Mouse (Mus musculus) brain, embryonic 18.5 days (tissue): Measurements from ENCODE around the gene Olfr643.
"Not testable (repeated sequence)": the region's sequence is repeated elsewhere in the genome, so short reads cannot be mapped to it uniquely, and the experiment has no call there.

Source experiments
- DNase-seq: peaks from one replicate; pipeline ENCODE4 v3.0.0-alpha.2; 2012; ENCODE audit warnings: low read depth, low spot score

Olfr643 gene

DNA sequence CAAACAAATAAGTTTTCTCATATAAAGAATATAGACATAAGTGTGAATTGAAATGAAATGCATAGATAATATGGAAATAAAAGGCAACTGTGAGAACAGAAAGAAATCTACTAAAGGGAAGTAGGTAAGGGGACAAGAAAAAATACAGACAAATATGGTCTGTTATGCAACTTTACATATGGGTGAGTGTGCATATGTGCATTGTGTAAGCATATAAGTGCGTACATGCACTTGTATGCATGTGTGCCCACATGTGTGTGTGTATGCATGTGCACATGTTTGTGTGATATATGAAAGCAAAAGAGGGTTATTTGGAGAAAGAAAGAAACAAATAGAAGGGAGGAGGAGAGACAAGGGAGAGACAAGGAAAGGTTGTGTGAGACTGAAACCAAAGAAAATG is 118.3 kb downstream of the Olfr643 start:
- DNase-seq, result no peak

DNA sequence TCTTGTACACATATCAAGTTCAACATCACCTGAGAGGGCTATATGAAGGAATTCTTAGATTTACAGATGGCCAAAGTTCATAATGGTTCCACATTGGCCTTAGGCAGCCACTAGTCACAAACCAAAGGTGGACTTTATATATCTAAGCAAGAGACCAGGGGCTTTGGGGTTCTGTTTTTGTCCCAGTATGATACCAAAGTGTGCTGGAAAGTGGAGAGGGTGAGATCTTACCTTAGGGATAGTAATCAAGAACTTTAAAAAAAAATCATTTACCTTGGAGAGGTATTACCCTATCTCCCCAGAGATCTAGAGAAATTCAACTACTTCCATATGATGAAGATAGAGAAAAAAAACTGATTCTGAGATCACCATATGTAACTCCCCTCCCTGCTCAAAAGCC is 120.0 kb downstream of the Olfr643 start, which contains the start of gene Olfr639:
Gene Olfr639, minus strand, starts transcription at position 101 of the 400 bp plus-strand sequence.
- no peak for DNase-seq

DNA sequence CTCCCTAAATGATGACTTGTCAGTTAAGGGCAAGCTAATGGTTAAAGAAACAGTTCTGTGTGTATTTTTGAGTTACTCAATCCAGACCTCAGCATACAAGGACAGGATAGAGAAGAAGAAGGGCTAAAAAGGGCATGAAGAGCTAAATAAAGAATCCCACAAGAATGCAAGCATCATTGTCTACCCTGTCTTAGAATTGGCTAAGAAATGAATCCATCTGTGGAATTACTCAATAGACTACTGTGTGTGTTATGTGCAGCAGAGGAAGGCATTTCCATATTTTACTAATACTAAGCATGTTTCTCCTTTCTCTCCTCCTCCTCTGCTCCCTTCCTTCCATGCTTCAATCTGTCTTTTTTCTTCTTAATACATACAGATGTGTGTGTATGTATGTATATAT is 138.1 kb downstream of the Olfr643 start:
- DNase-seq, result no peak

DNA sequence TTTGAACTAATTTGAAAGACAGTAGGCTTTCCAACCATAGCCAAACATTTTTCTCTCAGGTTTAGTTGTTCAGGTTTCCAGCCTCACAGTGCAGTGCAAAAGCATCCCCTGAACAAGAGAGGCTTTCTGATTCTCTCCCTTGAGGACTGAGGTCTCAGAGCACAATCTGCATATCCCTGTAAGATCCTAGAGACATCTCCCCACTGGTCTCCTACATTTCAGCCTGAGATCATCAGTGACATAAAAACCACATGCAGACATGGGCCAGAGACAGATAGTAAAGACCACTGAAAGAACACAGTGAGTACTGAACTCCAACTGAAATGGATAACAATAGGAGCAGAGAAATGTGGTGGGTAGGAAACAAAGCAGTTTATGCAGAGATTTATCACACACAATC is 138.8 kb downstream of the Olfr643 start, which contains the start of gene Olfr638:
Gene Olfr638, plus strand, starts transcription at position 301 of the 400 bp plus-strand sequence.
- DNase-seq, result no peak

DNA sequence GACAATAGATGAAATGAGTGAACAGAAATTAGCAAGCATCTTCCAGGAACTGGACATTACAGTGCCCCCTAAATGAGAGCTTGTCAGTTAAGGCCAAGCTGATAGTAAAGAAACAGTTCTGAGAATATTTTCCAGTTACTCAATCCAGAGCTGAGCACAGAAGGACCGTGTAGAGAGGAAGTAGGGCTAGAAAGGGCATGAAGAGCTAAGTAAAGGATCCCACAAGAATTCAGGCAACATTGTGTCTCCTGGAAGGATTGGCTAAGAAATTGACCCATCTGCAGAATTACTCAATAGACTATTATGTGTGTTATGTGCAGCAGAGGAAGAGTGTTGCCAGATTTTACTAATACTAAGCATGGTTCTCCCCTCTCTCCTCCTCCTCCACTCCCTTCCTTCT is 165.4 kb downstream of the Olfr643 start:
- no peak for DNase-seq

DNA sequence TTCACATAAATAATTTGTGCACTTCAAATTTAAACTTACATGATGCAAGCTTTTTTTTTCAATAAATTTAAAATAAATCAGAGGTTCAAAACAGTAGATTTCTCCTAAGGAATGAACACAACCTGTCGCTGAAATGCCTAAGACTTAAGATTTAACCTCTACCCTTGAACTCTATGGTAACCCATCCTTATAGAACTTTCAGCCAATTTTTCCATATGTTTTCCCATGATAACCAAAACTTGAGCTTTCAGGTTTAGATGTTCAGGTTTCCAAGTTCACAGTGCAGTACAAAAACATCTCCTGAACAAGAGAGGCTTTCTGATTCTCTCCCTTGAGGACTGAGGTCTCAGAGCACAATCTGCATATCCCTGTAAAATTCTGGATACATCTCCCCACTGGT is 166.4 kb downstream of the Olfr643 start, which contains the start of gene Olfr635:
Gene Olfr635, plus strand, starts transcription at position 301 of the 400 bp plus-strand sequence.
- no peak for DNase-seq

DNA sequence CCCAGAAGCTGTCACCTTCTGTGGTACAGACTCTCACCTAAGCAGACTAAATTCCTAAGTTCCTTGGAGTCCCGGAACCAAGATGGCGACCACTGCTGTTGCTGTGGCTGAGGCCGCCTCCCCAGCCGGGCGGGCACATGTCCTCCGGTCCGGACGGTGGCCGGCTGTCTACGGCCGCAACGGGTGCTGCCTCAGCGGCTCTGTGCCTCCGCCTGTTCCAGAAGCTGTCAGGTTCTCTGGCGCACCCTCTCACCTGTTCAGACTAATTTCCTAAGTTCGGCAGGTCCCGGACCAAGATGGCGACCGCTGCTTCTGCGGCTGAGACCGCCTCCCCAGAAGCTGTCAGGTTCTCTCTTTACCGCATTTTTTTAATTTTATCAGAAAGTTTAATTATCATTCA is 170.3 kb downstream of the Olfr643 start:
- not testable (repeated sequence) for DNase-seq
